Mouse (Mus musculus) cerebellum, adult 8-10 months (tissue): ENCODE results near the gene Rdh12.

Experiments used
- DNase-seq: peaks from one replicate; pipeline ENCODE4 v3.0.0; 2022

Rdh12 gene

GRCm38 (mm10) chr12:79253294-79254053, 44.8 kb downstream of the Rdh12 start:
- DNase-seq = no peak

- no peak for DNase-seq
Measured at GRCm38 (mm10) chr12:79254975-79255374, 46.3 kb downstream of the Rdh12 start.

- no peak for DNase-seq
Measured at GRCm38 (mm10) chr12:79260154-79260553, 51.4 kb downstream of the Rdh12 start.

- DNase-seq = no peak
Measured at GRCm38 (mm10) chr12:79261035-79261434, 52.3 kb downstream of the Rdh12 start.
